Mouse (Mus musculus): ENCODE data around the gene Mslnl. TPM values are rescaled to one million over a fixed set of nuclear protein-coding genes. Genes with fewer than 3 reads are reported as not detected.
A peak's percentile ranks its signal among the peaks of the same experiment; 100 is the strongest.

Gene Mslnl
- polyA plus RNA-seq, 1 experiment, result not detected

GRCm38 (mm10) chr17:25785281-25785745 is 49.5 kb downstream of the Mslnl start, which contains the start of gene Haghl:
Haghl (minus strand) TSS chr17:25785673.
- TF ChIP-seq POLR2AphosphoS2 (IDR thresholded peaks at IDR 0.05; ENCODE audit: insufficient read length, low read depth) (peak; percentile 96), USF1 (IDR thresholded peaks at IDR 0.05; ENCODE audit: low read depth) (no peak), TCF3 (IDR thresholded peaks at IDR 0.05; ENCODE audit: insufficient read length, low read depth) (no peak), MAX (IDR thresholded peaks at IDR 0.05; ENCODE audit: low read depth) (no peak), REST (IDR thresholded peaks at IDR 0.05; ENCODE audit: insufficient read depth, insufficient read length) (no peak), TCF12 (IDR thresholded peaks at IDR 0.05; ENCODE audit: insufficient read depth, poor library complexity, severe bottlenecking) (no peak), POLR2A (IDR thresholded peaks at IDR 0.05; ENCODE audit: insufficient read length, low read depth) (peak; percentile 85)
- Histone ChIP-seq H3ac (ENCODE audit: control insufficient read depth, insufficient read length) (peak within 1 kb of the TSS; percentile 0), H3K27me3 (ENCODE audit: control insufficient read depth, insufficient read depth, insufficient read length) (no peaks in the 10 kb centered on the region), H3K79me2 (ENCODE audit: control insufficient read depth, insufficient read depth) (no peaks in the 10 kb centered on the region), H3K4me2 (ENCODE audit: low read depth) (peak within 1 kb of the TSS; percentile 97), H3K36me3 (ENCODE audit: control insufficient read depth, insufficient read depth) (peaks cover 4% of the 10 kb centered on the region), H3K4me3 (peak within 1 kb of the TSS; percentile 52)

GRCm38 (mm10) chr17:25786280-25786679 is 50.4 kb downstream of the Mslnl start, which contains the start of gene Ccdc78:
Ccdc78 (plus strand) TSS chr17:25786580.
- peak within 1 kb of the TSS; percentile 0 for H3ac ChIP-seq (ENCODE audit: control insufficient read depth, insufficient read length)
- peak within 1 kb of the TSS; percentile 97 for H3K4me2 ChIP-seq (ENCODE audit: low read depth)
- no peaks in the 10 kb centered on the region for H3K27me3 ChIP-seq (ENCODE audit: control insufficient read depth, insufficient read depth, insufficient read length)
- peak within 1 kb of the TSS; percentile 52 for H3K4me3 ChIP-seq
- no peaks in the 10 kb centered on the region for H3K79me2 ChIP-seq (ENCODE audit: control insufficient read depth, insufficient read depth)
- H3K36me3 ChIP-seq (ENCODE audit: control insufficient read depth, insufficient read depth), result peaks cover 4% of the 10 kb centered on the region
- TF ChIP-seq REST (IDR thresholded peaks at IDR 0.05; ENCODE audit: insufficient read depth, insufficient read length) (no peak), POLR2AphosphoS2 (IDR thresholded peaks at IDR 0.05; ENCODE audit: insufficient read length, low read depth) (no peak), MYOG (IDR thresholded peaks at IDR 0.05; ENCODE audit: control insufficient read depth in 1 of 3, insufficient read depth in 1 of 3, insufficient read length in 2 of 3, low read depth in 2 of 3) (no peak), TCF3 (IDR thresholded peaks at IDR 0.05; ENCODE audit: insufficient read length, low read depth) (no peak), E2F4 (IDR thresholded peaks at IDR 0.05; ENCODE audit: insufficient read depth) (no peak), MYOD1 (IDR thresholded peaks at IDR 0.05; ENCODE audit: control insufficient read depth in 1 of 3, insufficient read length in 2 of 3, low read depth in 2 of 3) (no peak), POLR2A (IDR thresholded peaks at IDR 0.05; ENCODE audit: insufficient read length, low read depth) (no peak), TCF12 (IDR thresholded peaks at IDR 0.05; ENCODE audit: insufficient read depth, poor library complexity, severe bottlenecking) (no peak), MAX (IDR thresholded peaks at IDR 0.05; ENCODE audit: low read depth) (no peak), CEBPB (IDR thresholded peaks at IDR 0.05; ENCODE audit: insufficient read depth, poor library complexity, severe bottlenecking) (no peak), USF1 (IDR thresholded peaks at IDR 0.05; ENCODE audit: low read depth) (no peak), SRF (IDR thresholded peaks at IDR 0.05; ENCODE audit: control insufficient read depth, insufficient read length, low read depth) (no peak)

GRCm38 (mm10) chr17:25786781-25787504 is 51.1 kb downstream of the Mslnl start:
- no peaks in the 10 kb centered on the region for H3K79me2 ChIP-seq (ENCODE audit: control insufficient read depth, insufficient read depth)
- H3K27me3 ChIP-seq (ENCODE audit: control insufficient read depth, insufficient read depth, insufficient read length), result no peaks in the 10 kb centered on the region
- H3K36me3 ChIP-seq (ENCODE audit: control insufficient read depth, insufficient read depth), result peaks cover 1% of the 10 kb centered on the region
- no peak for TF ChIP-seq TCF3 (IDR thresholded peaks at IDR 0.05; ENCODE audit: insufficient read length, low read depth)
- TF ChIP-seq REST (IDR thresholded peaks at IDR 0.05; ENCODE audit: insufficient read depth, insufficient read length), result no peak
- TF ChIP-seq POLR2AphosphoS2 (IDR thresholded peaks at IDR 0.05; ENCODE audit: insufficient read length, low read depth), result peak; percentile 58
- TF ChIP-seq E2F4 (IDR thresholded peaks at IDR 0.05; ENCODE audit: insufficient read depth), result no peak
- H3ac ChIP-seq (ENCODE audit: control insufficient read depth, insufficient read length), result no peak overlapping the region
- H3K4me2 ChIP-seq (ENCODE audit: low read depth), result no peak overlapping the region
- H3K4me3 ChIP-seq, result no peak overlapping the region

DNA sequence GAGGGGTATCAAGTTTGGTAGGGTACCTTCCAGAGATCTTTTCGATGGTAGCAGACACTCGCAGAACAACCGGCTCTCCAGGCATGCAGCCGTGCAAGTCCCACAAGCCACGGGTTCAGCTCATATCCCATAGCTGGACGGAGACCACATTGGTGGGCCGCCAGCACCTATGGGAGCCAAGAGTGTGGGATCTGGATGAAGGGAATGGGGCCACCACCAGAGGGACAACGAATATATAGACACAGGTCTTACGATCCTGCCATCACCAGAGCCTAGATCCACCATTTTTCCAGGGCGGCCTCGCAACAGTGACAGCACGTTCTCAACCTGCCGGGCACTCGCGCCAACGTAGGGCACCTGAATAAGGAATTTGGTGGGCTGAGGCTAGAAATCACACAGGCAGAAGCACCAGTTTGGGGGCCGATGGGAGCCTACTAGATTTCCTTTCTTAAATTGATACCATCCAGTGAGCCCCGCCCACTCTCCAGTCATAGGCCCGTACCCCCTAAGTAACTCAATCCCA is 55.5 kb downstream of the Mslnl start:
- no peaks in the 10 kb centered on the region for H3K27me3 ChIP-seq (ENCODE audit: control insufficient read depth, insufficient read depth, insufficient read length)
- H3ac ChIP-seq (ENCODE audit: control insufficient read depth, insufficient read length), result peak overlapping the region; percentile 19
- no peak for TF ChIP-seq TCF3 (IDR thresholded peaks at IDR 0.05; ENCODE audit: insufficient read length, low read depth)
- peak; percentile 12 for TF ChIP-seq POLR2AphosphoS2 (IDR thresholded peaks at IDR 0.05; ENCODE audit: insufficient read length, low read depth)
- no peak for TF ChIP-seq MYOG (IDR thresholded peaks at IDR 0.05; ENCODE audit: control insufficient read depth in 1 of 3, insufficient read depth in 1 of 3, insufficient read length in 2 of 3, low read depth in 2 of 3)
- no peak for TF ChIP-seq MYOD1 (IDR thresholded peaks at IDR 0.05; ENCODE audit: control insufficient read depth in 1 of 3, insufficient read length in 2 of 3, low read depth in 2 of 3)
- peak overlapping the region; percentile 90 for H3K4me2 ChIP-seq (ENCODE audit: low read depth)
- H3K36me3 ChIP-seq (ENCODE audit: control insufficient read depth, insufficient read depth), result no peaks in the 10 kb centered on the region
- H3K4me3 ChIP-seq, result peak overlapping the region; percentile 65
- H3K79me2 ChIP-seq (ENCODE audit: control insufficient read depth, insufficient read depth), result no peaks in the 10 kb centered on the region

- H3K27me3 ChIP-seq (ENCODE audit: control insufficient read depth, insufficient read depth, insufficient read length), result no peaks in the 10 kb centered on the region
- TF ChIP-seq TCF3 (IDR thresholded peaks at IDR 0.05; ENCODE audit: insufficient read length, low read depth), result no peak
- peak; percentile 91 for TF ChIP-seq POLR2AphosphoS2 (IDR thresholded peaks at IDR 0.05; ENCODE audit: insufficient read length, low read depth)
- no peak for TF ChIP-seq TCF12 (IDR thresholded peaks at IDR 0.05; ENCODE audit: insufficient read depth, poor library complexity, severe bottlenecking)
- no peak for TF ChIP-seq E2F4 (IDR thresholded peaks at IDR 0.05; ENCODE audit: insufficient read depth)
- peak; percentile 85 for TF ChIP-seq POLR2A (IDR thresholded peaks at IDR 0.05; ENCODE audit: insufficient read length, low read depth)
- TF ChIP-seq MYOG (IDR thresholded peaks at IDR 0.05; ENCODE audit: control insufficient read depth in 1 of 3, insufficient read depth in 1 of 3, insufficient read length in 2 of 3, low read depth in 2 of 3), result peak in 1 of 3 experiments; percentile 16
- peak overlapping the region; percentile 19 for H3ac ChIP-seq (ENCODE audit: control insufficient read depth, insufficient read length)
- no peaks in the 10 kb centered on the region for H3K36me3 ChIP-seq (ENCODE audit: control insufficient read depth, insufficient read depth)
- H3K4me3 ChIP-seq, result peak overlapping the region; percentile 65
- H3K79me2 ChIP-seq (ENCODE audit: control insufficient read depth, insufficient read depth), result no peaks in the 10 kb centered on the region
- peak overlapping the region; percentile 90 for H3K4me2 ChIP-seq (ENCODE audit: low read depth)
Measured at GRCm38 (mm10) chr17:25791843-25792527, 56.1 kb downstream of the Mslnl start.
